Mouse (Mus musculus) CH12.LX (cell line): Measurements from ENCODE around the gene Srarp. TPM values are rescaled to one million over a fixed set of nuclear protein-coding genes. Genes with fewer than 3 reads are reported as not detected.

ENCODE experiments used
- DNase-seq: peaks from one replicate; pipeline ENCODE4 v3.0.0-alpha.2; 2013; ENCODE audit errors: extremely low read depth
- H3K27ac ChIP-seq: 2 replicates; pipeline ENCODE4 v1.5.1; 2012; ENCODE audit warnings: low read depth, mild to moderate bottlenecking, control low read depth, moderate library complexity; ENCODE audit not compliant: insufficient read depth
- H3K27me3 ChIP-seq: replicated peaks from 2 replicates; pipeline ENCODE3; 2012; ENCODE audit warnings: inconsistent platforms
- H3K36me3 ChIP-seq, 2 experiments: replicated peaks in 1 of 2; 2 replicates each; pipeline versions ENCODE3 to v1.6.1; 2012; ENCODE audit warnings: inconsistent platforms in 1 of 2, low read length in 1 of 2, mild to moderate bottlenecking in 1 of 2, mixed read lengths in 1 of 2, moderate library complexity in 1 of 2; ENCODE audit not compliant: control insufficient read depth in 1 of 2, insufficient read depth in 1 of 2
- H3K4me1 ChIP-seq, 2 experiments: 2 replicates each; pipeline ENCODE4 v1.6.1; 2012; ENCODE audit warnings: inconsistent platforms in 1 of 2, moderate library complexity in 1 of 2; ENCODE audit not compliant: insufficient read depth in 2 of 2, control insufficient read depth in 1 of 2
- H3K4me2 ChIP-seq: 2 replicates; pipeline ENCODE4 v1.6.1; 2012; ENCODE audit warnings: low read depth, mild to moderate bottlenecking, control low read depth; ENCODE audit not compliant: poor library complexity, insufficient read depth, severe bottlenecking
- H3K4me3 ChIP-seq, 3 experiments: fragments of 150-350 bp in 1 of 3; sonication (generic) in 1 of 3; replicated peaks in 1 of 3; 2 replicates each; pipeline versions ENCODE3 to v1.5.1; 2011 to 2012; ENCODE audit warnings: low read depth in 2 of 3, low read length in 2 of 3, mild to moderate bottlenecking in 2 of 3, moderate library complexity in 2 of 3, control low read depth in 1 of 3, improper control_type of control experiment in 1 of 3, inconsistent platforms in 1 of 3, mixed read lengths in 1 of 3; ENCODE audit not compliant: poor library complexity in 1 of 3
- H3K79me2 ChIP-seq: replicated peaks from 2 replicates; pipeline ENCODE4 v1.6.1; 2012; ENCODE audit warnings: mild to moderate bottlenecking, moderate library complexity; ENCODE audit not compliant: control insufficient read depth, poor library complexity, insufficient read depth, severe bottlenecking; ENCODE audit errors: extremely low read depth
- H3K9ac ChIP-seq: 2 replicates; pipeline ENCODE4 v1.6.1; 2012; ENCODE audit warnings: low read depth, mild to moderate bottlenecking, control low read depth, moderate library complexity; ENCODE audit not compliant: insufficient read depth
- H3K9me3 ChIP-seq: replicated peaks from 2 replicates; pipeline ENCODE3; 2012; ENCODE audit warnings: low read length, inconsistent platforms, mixed read lengths
- CHD2 ChIP-seq: IDR thresholded peaks from 2 replicates; pipeline ENCODE4 v1.6.1; 2011; ENCODE audit warnings: low read length, improper control_type of control experiment
- CTCF ChIP-seq, 2 experiments: IDR thresholded peaks in 1 of 2; conservative IDR thresholded peaks in 1 of 2; 2 replicates each; pipeline ENCODE4 v1.5.1; 2011 to 2012; ENCODE audit warnings: low read depth in 2 of 2, low read length in 2 of 2, improper control_type of control experiment in 1 of 2, inconsistent platforms in 1 of 2, mild to moderate bottlenecking in 1 of 2, moderate library complexity in 1 of 2
- E2F4 ChIP-seq: IDR thresholded peaks from 2 replicates; pipeline ENCODE4 v1.6.1; 2011; ENCODE audit warnings: low read depth, low read length, improper control_type of control experiment; ENCODE audit not compliant: insufficient replicate concordance
- IRF4 ChIP-seq: IDR thresholded peaks from 2 replicates; pipeline ENCODE4 v1.6.1; 2014; ENCODE audit warnings: low read depth, mild to moderate bottlenecking, inconsistent platforms, low read length, improper control_type of control experiment
- JUN ChIP-seq: IDR thresholded peaks from 2 replicates; pipeline ENCODE4 v1.6.1; 2011; ENCODE audit warnings: low read depth, mild to moderate bottlenecking, low read length, improper control_type of control experiment, moderate library complexity; ENCODE audit not compliant: insufficient read depth
- MAX ChIP-seq: IDR thresholded peaks from 2 replicates; pipeline ENCODE4 v1.6.1; 2011; ENCODE audit warnings: low read length, improper control_type of control experiment
- MAZ ChIP-seq: IDR thresholded peaks from 2 replicates; pipeline ENCODE4 v1.6.1; 2012; ENCODE audit warnings: low read depth, mild to moderate bottlenecking, inconsistent platforms, low read length, improper control_type of control experiment, moderate library complexity
- MYC ChIP-seq: IDR thresholded peaks from 2 replicates; pipeline ENCODE4 v1.6.1; 2011; ENCODE audit warnings: low read depth, mild to moderate bottlenecking, improper control_type of control experiment, low read length
- NELFE ChIP-seq: IDR thresholded peaks from 2 replicates; pipeline ENCODE4 v1.6.1; 2011; ENCODE audit warnings: low read depth, low read length, improper control_type of control experiment
- PAX5 ChIP-seq: IDR thresholded peaks from 2 replicates; pipeline ENCODE4 v1.6.1; 2012; ENCODE audit warnings: low read length, inconsistent platforms, mixed read lengths
- POLR2A ChIP-seq: IDR thresholded peaks from 2 replicates; pipeline ENCODE4 v1.6.1; 2011; ENCODE audit warnings: low read depth, mild to moderate bottlenecking, improper control_type of control experiment, low read length
- POLR2AphosphoS2 ChIP-seq: IDR thresholded peaks from 2 replicates; pipeline ENCODE4 v1.6.1; 2011; ENCODE audit warnings: low read depth, low read length, improper control_type of control experiment
- RAD21 ChIP-seq: IDR thresholded peaks from 2 replicates; pipeline ENCODE4 v1.6.1; 2011; ENCODE audit warnings: low read depth, mild to moderate bottlenecking, low read length, improper control_type of control experiment, moderate library complexity
- SIN3A ChIP-seq: IDR thresholded peaks from 2 replicates; pipeline ENCODE4 v1.6.1; 2012; ENCODE audit warnings: low read length, improper control_type of control experiment, inconsistent platforms
- SMC3 ChIP-seq: IDR thresholded peaks from 2 replicates; pipeline ENCODE4 v1.6.1; 2011; ENCODE audit warnings: low read depth, low read length, improper control_type of control experiment
- TCF12 ChIP-seq: IDR thresholded peaks from 2 replicates; pipeline ENCODE4 v1.6.1; 2014; ENCODE audit warnings: low read depth, mild to moderate bottlenecking, inconsistent platforms, low read length, improper control_type of control experiment
- USF2 ChIP-seq: conservative IDR thresholded peaks from 2 replicates; pipeline ENCODE4 v1.6.1; 2011; ENCODE audit warnings: low read depth, low read length, improper control_type of control experiment
- ZC3H11A ChIP-seq: IDR thresholded peaks from 2 replicates; pipeline ENCODE4 v1.6.1; 2012; ENCODE audit warnings: low read depth, mild to moderate bottlenecking, inconsistent platforms, low read length, improper control_type of control experiment
- dilution Hi-C: fragments of 300-500 bp; cut with MboI; formaldehyde crosslinking; loops from 2 replicates; pipeline ENCODE4 v1.14.3; 2020; ENCODE audit warnings: low sequenced_read_pairs; ENCODE audit not compliant: extremely low pct_unique_long_range_greater_than_20kb, extremely low pct_ligation_motif_present
- in situ Hi-C: fragments of 300-500 bp; cut with MboI; formaldehyde crosslinking; loops from 3 replicates; pipeline ENCODE4 v1.14.3; 2019; ENCODE audit warnings: low sequenced_read_pairs, low pct_ligation_motif_present, low pct_unique_long_range_greater_than_20kb, mixed read lengths
- polyA plus RNA-seq: library from polyadenylated mRNA; unstranded; fragments of >175 nt; gene quantifications from 2 replicates; pipeline ENCODE4 v1.2.1, GENCODE M21; 2012; ENCODE audit warnings: low read depth; ENCODE audit not compliant: insufficient read length
- total RNA-seq, 2 experiments: library from RNA; depleted of rRNA; stranded (reverse); fragments of 300-350 nt in 1 of 2; fragments of >200 nt in 1 of 2; gene quantifications; 2 replicates each; pipeline ENCODE4 v1.2.3; 2012 to 2014

Srarp gene
- total and polyA plus RNA-seq, 3 experiments = not detected

DNA sequence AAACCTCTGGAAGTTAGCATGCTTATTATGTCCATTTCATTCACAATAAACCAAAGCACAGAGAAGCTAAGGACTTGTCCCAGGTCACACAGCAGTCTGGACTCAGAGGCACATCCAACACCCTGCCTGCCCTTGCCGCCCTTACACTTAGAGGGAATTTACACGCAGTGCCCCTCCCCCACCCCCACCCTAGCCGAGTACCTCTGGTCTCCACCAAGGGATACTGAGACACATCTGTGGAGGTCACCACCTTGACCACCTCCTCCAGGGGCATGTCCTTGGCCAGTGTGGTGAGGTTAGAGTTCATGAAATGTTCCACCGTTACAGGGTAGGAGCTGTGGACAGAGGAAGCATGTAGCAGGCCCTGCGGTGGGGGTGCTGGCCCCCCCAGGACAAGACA lies 48.0 kb downstream of the Srarp start:
- no peak for DNase-seq
- no peak overlapping the region for H3K9ac ChIP-seq
- no peaks in the 10 kb centered on the region for H3K79me2 ChIP-seq
- no peak overlapping the region for H3K4me2 ChIP-seq
- no peaks in the 10 kb centered on the region for H3K9me3 ChIP-seq
- peaks cover 0 to 8% of the 10 kb centered on the region in 2 experiments; a peak in 3 of 4 replicates for H3K4me1 ChIP-seq
- no peak overlapping the region for H3K4me3 ChIP-seq
- no peaks in the 10 kb centered on the region for H3K36me3 ChIP-seq
- dilution Hi-C loops = no loop called here
- in situ Hi-C loops = no loop called here
- H3K27me3 ChIP-seq = peaks cover 48% of the 10 kb centered on the region
- no peak overlapping the region for H3K27ac ChIP-seq
- no peak for TF ChIP-seq SIN3A
- 0 out of 2 replicates have a peak, but pooled peaks have one; percentile 38 for TF ChIP-seq CHD2
- no peak for TF ChIP-seq TCF12
- TF ChIP-seq, all 38 proteins: peak for 1

DNA sequence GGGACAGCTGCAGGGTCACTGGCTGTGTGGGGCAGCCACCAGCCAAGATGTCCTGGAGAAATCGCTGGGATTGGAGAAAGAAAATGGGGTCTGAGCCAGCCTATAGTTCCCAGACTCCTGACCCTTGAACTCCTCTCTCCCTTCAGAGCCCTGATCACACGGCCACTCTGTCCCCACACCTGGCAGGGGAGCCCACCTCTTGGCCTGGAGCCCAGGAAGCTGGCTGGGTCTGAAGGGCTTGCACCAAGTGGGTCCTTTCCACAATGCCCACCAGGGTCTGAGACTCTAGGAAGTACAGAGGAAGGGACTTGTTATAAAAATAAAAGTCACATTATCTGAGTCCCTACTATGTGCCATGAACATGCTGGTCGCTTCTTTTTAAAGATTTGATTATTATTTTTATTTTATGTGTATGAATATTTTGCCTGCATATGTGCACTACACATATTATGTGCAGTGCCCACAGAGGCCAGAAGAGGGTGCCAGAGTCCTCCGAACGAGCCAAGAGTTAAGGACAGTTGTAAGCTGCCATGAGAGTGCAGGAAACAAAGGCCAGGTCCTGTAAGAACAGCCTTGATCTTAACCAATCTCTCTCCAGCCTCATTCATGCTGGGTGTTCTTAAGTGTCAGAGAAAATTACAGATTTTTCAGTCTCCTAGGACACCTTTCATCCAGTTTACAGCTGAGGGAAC lies 48.7 kb downstream of the Srarp start:
- H3K36me3 ChIP-seq = no peaks in the 10 kb centered on the region
- TF ChIP-seq POLR2AphosphoS2 (no peak), E2F4 (no peak), JUN (no peak), CTCF (conservative IDR thresholded peaks at IDR 0.05 in 1 of 2, IDR thresholded peaks at IDR 0.05 in 1 of 2; ENCODE audit: low read depth in 2 of 2, low read length in 2 of 2) (peak; percentile 62 to 89), SMC3 (peak; percentile 66), RAD21 (peak; percentile 86), ZC3H11A (no peak; the same call in 1 of the 2 replicates), PAX5 (no peak), MAX (no peak), USF2 (no peak), POLR2A (no peak)
- TF ChIP-seq, all 38 proteins: peak for 3
- peaks cover 50% of the 10 kb centered on the region for H3K27me3 ChIP-seq
- H3K9me3 ChIP-seq = no peaks in the 10 kb centered on the region
- peaks cover 0 to 8% of the 10 kb centered on the region in 2 experiments; a peak in 3 of 4 replicates for H3K4me1 ChIP-seq
- dilution Hi-C loops (no loop called here), in situ Hi-C loops (no loop called here)
- H3K9ac ChIP-seq = no peak overlapping the region
- no peak overlapping the region for H3K4me2 ChIP-seq
- no peak overlapping the region for H3K27ac ChIP-seq
- peak; percentile 81 for DNase-seq
- no peak overlapping the region for H3K4me3 ChIP-seq
- no peaks in the 10 kb centered on the region for H3K79me2 ChIP-seq

- Histone ChIP-seq H3K79me2 (no peaks in the 10 kb centered on the region), H3K4me1 (peaks cover 0 to 8% of the 10 kb centered on the region in 2 experiments; a peak in 3 of 4 replicates), H3K4me3 (no peak overlapping the region), H3K27me3 (peaks cover 51% of the 10 kb centered on the region), H3K27ac (no peak overlapping the region), H3K9ac (no peak overlapping the region), H3K4me2 (no peak overlapping the region), H3K9me3 (no peaks in the 10 kb centered on the region), H3K36me3 (no peaks in the 10 kb centered on the region)
- DNase-seq = no peak
- TF ChIP-seq USF2 = no peak
- TF ChIP-seq MAZ = no peak
- 0 out of 2 replicates have a peak, but pooled peaks have one; percentile 53 for TF ChIP-seq MYC
- TF ChIP-seq CTCF (conservative IDR thresholded peaks at IDR 0.05 in 1 of 2, IDR thresholded peaks at IDR 0.05 in 1 of 2; ENCODE audit: low read depth in 2 of 2, low read length in 2 of 2) = peak in 1 of 2 experiments; percentile 17; a peak in 1 of 4 replicates
- TF ChIP-seq NELFE = no peak
- no peak for TF ChIP-seq IRF4
- TF ChIP-seq JUN = no peak
- dilution Hi-C loops = no loop called here
- in situ Hi-C loops = no loop called here
Measured at GRCm38 (mm10) chr4:141386150-141386549, 49.8 kb downstream of the Srarp start.
